Mouse (Mus musculus) heart, embryonic 15.5 days (tissue): ENCODE measurements around the gene Csrp1. TPM values are rescaled to one million over a fixed set of nuclear protein-coding genes. Genes with fewer than 3 reads are reported as not detected.

Experiments used
- ATAC-seq: fragments of 200-750 bp; cut with Nextera tagmentation; replicated peaks from 2 replicates; pipeline ENCODE4 v1.8.0; 2017; ENCODE audit warnings: low read depth, moderate TSS enrichment; ENCODE audit not compliant: insufficient number of reproducible peaks, insufficient read depth, low FRiP score
- H3K27ac ChIP-seq: fragments of 300-500 bp; sonication (generic); 2 replicates; pipeline ENCODE4 v1.5.1; 2015; ENCODE audit warnings: mild to moderate bottlenecking, inconsistent platforms
- H3K27me3 ChIP-seq: fragments of 300-500 bp; sonication (generic); 2 replicates; pipeline ENCODE4 v1.6.1; 2015; ENCODE audit warnings: inconsistent platforms
- H3K36me3 ChIP-seq: fragments of 300-500 bp; sonication (generic); 2 replicates; pipeline ENCODE4 v1.6.1; 2015; ENCODE audit warnings: mild to moderate bottlenecking, inconsistent platforms
- H3K4me1 ChIP-seq: fragments of 300-500 bp; sonication (generic); replicated peaks from 2 replicates; pipeline ENCODE4 v1.6.1; 2015; ENCODE audit warnings: inconsistent platforms
- H3K4me2 ChIP-seq: fragments of 300-500 bp; sonication (generic); 2 replicates; pipeline ENCODE4 v1.6.1; 2015; ENCODE audit warnings: inconsistent platforms, mild to moderate bottlenecking, moderate library complexity
- H3K4me3 ChIP-seq: fragments of 300-500 bp; sonication (generic); 2 replicates; pipeline ENCODE4 v1.5.1; 2015; ENCODE audit warnings: mild to moderate bottlenecking, inconsistent platforms
- H3K9ac ChIP-seq: fragments of 300-500 bp; sonication (generic); 2 replicates; pipeline ENCODE4 v1.6.1; 2015; ENCODE audit warnings: mild to moderate bottlenecking, inconsistent platforms
- H3K9me3 ChIP-seq: fragments of 300-500 bp; sonication (generic); replicated peaks from 2 replicates; pipeline ENCODE4 v1.6.1; 2016; ENCODE audit warnings: inconsistent platforms
- WGBS: fragments of 180-500 bp; shearing (Covaris S2); methylation state at CpG from one replicate; pipeline ENCODE4 v1.1.7; 2015; ENCODE audit warnings: mixed read lengths; 5-methylcytosine and 5-hydroxymethylcytosine counted together
- polyA plus RNA-seq: library from polyadenylated mRNA; unstranded; fragments of >200 nt; fragmentation: Nextera tagmentation; extraction: Ambion mirVana; gene quantifications from 2 replicates; pipeline ENCODE4 v1.2.1, GENCODE M21; 2015

The Csrp1 gene
- polyA plus RNA-seq, 1 experiment from 2014 or later: 149 TPM

DNA sequence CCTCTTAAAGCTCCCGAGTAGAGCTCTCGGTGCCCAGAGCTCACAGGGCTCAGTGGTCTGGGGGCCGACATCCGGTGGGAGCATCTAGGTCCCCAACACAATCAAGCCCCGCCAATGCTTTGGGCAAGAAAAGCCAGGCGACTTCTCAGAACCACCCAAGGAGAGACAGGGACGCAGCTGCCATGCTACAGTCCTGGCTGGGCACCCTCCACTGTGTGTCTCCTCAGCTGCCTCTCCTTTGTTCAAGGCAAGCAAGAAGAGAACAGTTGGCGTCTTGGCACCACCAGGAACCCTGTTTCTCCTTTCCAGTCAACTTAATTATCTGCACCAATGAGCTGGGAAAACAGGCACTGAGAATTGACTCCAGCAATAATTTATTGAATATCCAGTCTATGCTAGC, 38.7 kb upstream of the Csrp1 start:
- Histone ChIP-seq H3K9me3 (no peaks in the 10 kb centered on the region), H3K9ac (no peak overlapping the region), H3K4me2 (no peak overlapping the region), H3K4me1 (peaks cover 14% of the 10 kb centered on the region), H3K27me3 (no peaks in the 10 kb centered on the region), H3K27ac (no peak overlapping the region), H3K36me3 (no peaks in the 10 kb centered on the region), H3K4me3 (no peak overlapping the region)
- WGBS: 66% methylated on average over 8 of the region's 8 CpGs
- no peak for ATAC-seq

DNA sequence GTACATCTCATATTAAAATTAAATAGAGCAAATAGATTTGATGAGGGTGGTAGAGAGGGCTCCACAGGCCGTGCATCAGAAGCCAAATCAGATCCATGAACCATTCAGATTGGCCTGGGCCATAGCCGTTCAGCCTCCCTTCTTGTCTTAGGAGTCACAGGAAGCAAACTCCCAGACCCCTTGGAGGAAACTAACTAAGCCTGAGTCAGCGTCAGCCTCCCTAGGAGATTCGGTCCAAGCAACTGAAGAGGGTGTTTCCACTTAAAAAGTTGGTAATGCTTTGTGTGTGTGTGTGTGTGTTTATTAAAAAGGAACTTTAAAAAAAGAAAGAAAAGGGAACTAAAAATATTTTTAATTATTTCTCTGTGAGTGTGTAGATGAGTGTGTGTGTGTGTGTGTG, 35.0 kb upstream of the Csrp1 start:
- H3K27me3 ChIP-seq: no peaks in the 10 kb centered on the region
- no peak overlapping the region; the same call in 1 of the 2 replicates for H3K27ac ChIP-seq
- H3K9me3 ChIP-seq: no peaks in the 10 kb centered on the region
- H3K36me3 ChIP-seq: no peaks in the 10 kb centered on the region
- H3K4me3 ChIP-seq: 0 out of 2 replicates have a peak overlapping the region, but pooled peaks have one; percentile 90
- H3K9ac ChIP-seq: no peak overlapping the region
- 51% methylated on average over 4 of the region's 4 CpGs for WGBS
- peak overlapping the region; percentile 4; the same call in 1 of the 2 replicates for H3K4me2 ChIP-seq
- no peak for ATAC-seq
- H3K4me1 ChIP-seq: peaks cover 34% of the 10 kb centered on the region

DNA sequence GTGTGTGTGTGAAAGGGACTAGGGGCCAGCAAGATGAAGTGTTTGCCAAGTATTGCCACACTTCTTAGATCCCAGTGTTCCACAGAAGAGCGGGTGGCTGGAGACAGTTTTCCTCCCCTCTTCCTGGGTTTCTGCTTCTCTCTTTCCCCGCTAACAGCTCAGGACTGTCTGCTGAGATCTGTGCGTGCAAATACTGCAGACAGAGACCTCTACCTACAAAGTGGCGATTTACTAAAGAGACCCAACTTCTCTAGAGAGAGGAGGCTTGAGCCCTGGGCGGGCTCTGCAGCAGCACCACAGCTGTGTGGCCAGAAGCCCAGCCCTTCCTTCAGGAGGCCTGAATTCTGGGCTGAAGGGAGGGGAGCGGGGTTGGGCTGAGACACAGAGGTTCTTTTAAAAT, 34.5 kb upstream of the Csrp1 start:
- Histone ChIP-seq H3K4me2 (peak overlapping the region; percentile 96), H3K4me3 (peak overlapping the region; percentile 90; the same call in 1 of the 2 replicates), H3K4me1 (peaks cover 34% of the 10 kb centered on the region), H3K9me3 (no peaks in the 10 kb centered on the region), H3K27me3 (no peaks in the 10 kb centered on the region), H3K9ac (no peak overlapping the region), H3K36me3 (no peaks in the 10 kb centered on the region), H3K27ac (peak overlapping the region; percentile 29; the same call in 1 of the 2 replicates)
- ATAC-seq: no peak
- WGBS: 53% methylated on average over 6 of the region's 6 CpGs

DNA sequence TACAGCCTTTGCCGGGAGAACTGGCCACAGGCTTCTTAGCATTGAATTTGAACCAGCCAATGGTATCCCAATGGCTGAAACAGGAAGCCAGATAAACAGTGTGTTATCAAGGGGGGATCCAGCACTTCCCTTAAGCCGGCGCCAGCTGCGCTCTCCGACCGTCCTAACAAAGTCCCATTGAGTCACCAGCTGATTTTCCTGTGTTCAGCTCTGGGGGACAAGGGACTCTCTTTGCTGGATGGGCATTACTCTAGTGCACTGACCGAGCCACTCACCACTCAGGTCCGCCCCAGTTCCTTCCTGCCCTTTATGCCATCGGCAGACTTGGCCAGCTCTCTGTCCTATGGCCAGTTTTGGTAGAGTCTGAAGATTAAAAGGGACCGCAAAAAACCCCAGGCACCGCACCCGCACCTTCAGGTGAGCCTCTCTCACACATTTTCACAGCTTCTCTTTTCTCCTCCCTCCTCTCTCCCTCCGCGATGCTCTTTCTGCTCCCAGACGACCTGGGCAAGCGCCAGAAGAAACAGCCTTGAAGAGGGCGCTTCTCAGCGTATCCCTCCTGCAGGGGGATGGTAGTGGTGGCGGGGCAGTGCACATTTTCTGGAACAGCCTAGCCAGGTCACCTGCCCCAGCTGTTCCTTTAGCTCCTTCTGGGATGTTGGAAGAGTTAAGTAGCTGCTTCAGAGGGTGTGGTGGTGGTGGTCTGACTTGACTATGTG, 32.9 kb upstream of the Csrp1 start:
- Histone ChIP-seq H3K4me3 (peak overlapping the region; percentile 90), H3K9ac (peak overlapping the region; percentile 67), H3K27me3 (no peaks in the 10 kb centered on the region), H3K36me3 (no peaks in the 10 kb centered on the region), H3K4me1 (peaks cover 48% of the 10 kb centered on the region), H3K4me2 (peak overlapping the region; percentile 96), H3K9me3 (no peaks in the 10 kb centered on the region), H3K27ac (peak overlapping the region; percentile 95)
- 0 out of 2 replicates have a peak, but pooled peaks have one; percentile 9 for ATAC-seq
- under 1% methylated on average over 19 of the region's 19 CpGs for WGBS

DNA sequence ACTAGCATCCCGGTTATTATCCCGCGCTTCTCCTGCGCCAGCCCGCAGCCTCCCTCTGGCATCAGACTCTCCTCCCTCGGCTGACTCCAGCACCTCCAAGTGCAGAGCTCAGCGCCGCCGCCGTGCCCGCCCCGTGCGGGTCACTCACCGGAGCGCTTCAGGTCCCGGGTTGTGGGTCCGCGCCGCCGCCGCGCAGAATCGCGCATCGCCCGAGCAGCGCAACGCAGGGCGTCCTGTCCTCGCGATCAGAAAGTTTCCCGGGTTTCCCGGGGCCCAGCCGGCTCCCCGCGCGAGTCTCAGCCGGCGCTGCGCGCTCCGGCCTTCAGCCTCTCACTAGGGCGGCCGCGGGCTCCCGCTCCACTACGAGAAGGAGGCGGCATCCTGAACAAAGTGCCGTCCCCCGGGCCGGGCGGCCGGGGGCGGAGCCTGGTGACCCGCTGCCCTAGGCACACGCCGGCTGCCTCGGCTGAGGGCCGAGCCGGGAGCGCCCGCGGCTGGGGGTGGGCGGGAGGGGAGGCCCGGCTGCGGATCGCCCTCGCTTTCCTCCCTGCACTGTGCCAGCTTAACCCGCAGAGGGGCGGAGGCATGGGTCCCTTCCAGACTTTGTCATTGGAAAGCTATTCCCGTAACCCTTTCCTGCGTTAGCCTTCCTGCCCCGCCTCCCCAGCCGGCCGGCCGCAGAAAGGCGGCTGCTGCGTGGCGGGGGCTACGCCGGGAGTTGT, 31.9 kb upstream of the Csrp1 start:
- Histone ChIP-seq H3K4me2 (peak overlapping the region; percentile 96), H3K4me1 (peaks cover 48% of the 10 kb centered on the region), H3K36me3 (no peaks in the 10 kb centered on the region), H3K4me3 (peak overlapping the region; percentile 90), H3K9ac (peak overlapping the region; percentile 92), H3K27ac (peak overlapping the region; percentile 95), H3K9me3 (no peaks in the 10 kb centered on the region), H3K27me3 (no peaks in the 10 kb centered on the region)
- WGBS: under 1% methylated on average over 67 of the region's 81 CpGs
- ATAC-seq: peak; percentile 86

DNA sequence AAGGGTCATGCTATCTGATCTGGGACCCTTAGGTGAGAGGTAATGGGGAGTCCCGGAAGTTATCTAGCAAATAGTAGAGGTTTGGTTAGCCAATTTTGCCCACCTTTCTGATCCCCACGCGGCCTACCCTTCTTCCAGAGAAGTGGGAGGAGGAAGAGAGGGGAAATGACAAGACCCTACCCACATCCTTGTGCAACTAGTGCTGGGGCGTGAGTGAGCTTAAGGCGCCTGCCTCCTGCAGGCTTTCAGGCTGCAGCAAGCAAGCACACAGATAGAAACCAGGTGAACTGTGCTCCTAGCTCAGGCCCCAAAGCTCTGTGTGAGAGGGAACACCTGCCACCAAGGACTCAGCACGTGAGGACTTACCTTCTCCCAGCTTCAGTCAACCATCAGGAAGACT, 31.2 kb upstream of the Csrp1 start:
- WGBS: 6% methylated on average over 6 of the region's 6 CpGs

DNA sequence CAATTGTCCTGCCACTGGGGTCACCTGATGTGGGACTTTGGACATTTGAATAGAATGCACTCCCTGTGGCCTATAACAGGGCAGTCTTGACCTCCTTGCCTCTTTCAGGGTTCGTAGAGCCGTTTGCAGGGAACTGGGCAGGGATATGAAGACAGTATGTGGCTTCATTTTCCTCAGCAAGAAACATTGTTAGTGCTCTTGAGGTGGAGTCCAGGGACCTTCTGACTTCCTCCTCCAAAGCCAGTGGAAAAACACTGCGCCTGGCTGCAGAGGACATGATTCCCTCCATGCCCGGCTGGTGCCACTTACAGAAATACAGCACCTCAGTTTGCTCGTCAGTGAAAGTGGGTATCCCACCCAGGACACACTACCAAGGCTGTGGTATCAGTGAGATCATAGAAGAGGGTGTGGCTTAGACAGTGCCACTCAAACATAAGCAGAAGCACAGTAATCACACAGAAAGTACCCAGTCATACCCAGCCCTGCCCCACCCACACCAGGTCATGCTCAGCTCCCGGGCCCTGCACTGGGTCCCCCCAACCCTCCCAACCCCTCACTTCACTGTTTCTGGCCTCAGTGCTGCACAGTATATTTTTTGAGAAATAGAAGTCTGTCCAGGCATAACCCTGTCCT, 29.0 kb upstream of the Csrp1 start:
- no peaks in the 10 kb centered on the region for H3K36me3 ChIP-seq
- peak overlapping the region; percentile 43 for H3K27ac ChIP-seq
- H3K9ac ChIP-seq: no peak overlapping the region
- H3K4me3 ChIP-seq: no peak overlapping the region
- peak overlapping the region; percentile 26; the same call in 1 of the 2 replicates for H3K4me2 ChIP-seq
- H3K9me3 ChIP-seq: no peaks in the 10 kb centered on the region
- no peak for ATAC-seq
- H3K27me3 ChIP-seq: no peaks in the 10 kb centered on the region
- 63% methylated on average over 6 of the region's 6 CpGs for WGBS
- H3K4me1 ChIP-seq: peaks cover 39% of the 10 kb centered on the region

More for the DNA sequence above, 31.2 kb upstream of the Csrp1 start:
- ATAC-seq: no peak
- Histone ChIP-seq H3K9ac (peak overlapping the region; percentile 92), H3K4me3 (peak overlapping the region; percentile 90), H3K4me2 (peak overlapping the region; percentile 96), H3K9me3 (no peaks in the 10 kb centered on the region), H3K4me1 (peaks cover 48% of the 10 kb centered on the region), H3K27ac (peak overlapping the region; percentile 95), H3K27me3 (no peaks in the 10 kb centered on the region), H3K36me3 (no peaks in the 10 kb centered on the region)

GRCm38 (mm10) chr1:135691417-135691815, 28.4 kb upstream of the Csrp1 start:
- no peak overlapping the region for H3K9ac ChIP-seq
- peak overlapping the region; percentile 43 for H3K27ac ChIP-seq
- peak overlapping the region; percentile 26; the same call in 1 of the 2 replicates for H3K4me2 ChIP-seq
- H3K9me3 ChIP-seq: no peaks in the 10 kb centered on the region
- H3K27me3 ChIP-seq: no peaks in the 10 kb centered on the region
- H3K4me3 ChIP-seq: no peak overlapping the region
- H3K4me1 ChIP-seq: peaks cover 35% of the 10 kb centered on the region
- no peaks in the 10 kb centered on the region for H3K36me3 ChIP-seq
- no peak for ATAC-seq
- 9% methylated on average over 10 of the region's 10 CpGs for WGBS

DNA sequence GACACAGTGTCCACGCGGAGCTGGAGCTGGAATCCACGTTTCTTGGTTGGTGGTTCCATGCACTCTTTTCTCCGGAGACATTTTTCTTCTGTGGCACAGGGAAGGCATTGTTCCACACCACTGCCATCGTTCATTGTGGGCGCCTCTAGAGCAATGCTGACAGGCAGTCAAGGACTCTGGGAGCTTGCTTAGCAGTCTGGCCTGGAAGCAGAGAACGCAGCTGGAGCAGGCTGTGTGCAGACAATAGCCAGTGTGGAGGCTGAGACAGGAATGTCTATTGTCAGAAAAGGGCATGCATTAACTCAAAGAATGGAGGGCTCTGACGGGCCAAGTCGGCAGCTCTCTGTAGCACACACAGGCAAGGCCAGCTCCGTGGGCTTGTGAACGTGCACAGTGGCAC, 25.7 kb upstream of the Csrp1 start:
- H3K4me2 ChIP-seq: no peak overlapping the region
- WGBS: 61% methylated on average over 11 of the region's 11 CpGs

GRCm38 (mm10) chr1:135697462-135697861, 22.4 kb upstream of the Csrp1 start:
- H3K9me3 ChIP-seq: no peaks in the 10 kb centered on the region
- ATAC-seq: no peak

More for the DNA sequence above, 25.7 kb upstream of the Csrp1 start:
- Histone ChIP-seq H3K9ac (no peak overlapping the region), H3K4me1 (peaks cover 30% of the 10 kb centered on the region), H3K9me3 (no peaks in the 10 kb centered on the region), H3K4me3 (no peak overlapping the region), H3K36me3 (no peaks in the 10 kb centered on the region), H3K27ac (no peak overlapping the region), H3K27me3 (no peaks in the 10 kb centered on the region)
- ATAC-seq: no peak

DNA sequence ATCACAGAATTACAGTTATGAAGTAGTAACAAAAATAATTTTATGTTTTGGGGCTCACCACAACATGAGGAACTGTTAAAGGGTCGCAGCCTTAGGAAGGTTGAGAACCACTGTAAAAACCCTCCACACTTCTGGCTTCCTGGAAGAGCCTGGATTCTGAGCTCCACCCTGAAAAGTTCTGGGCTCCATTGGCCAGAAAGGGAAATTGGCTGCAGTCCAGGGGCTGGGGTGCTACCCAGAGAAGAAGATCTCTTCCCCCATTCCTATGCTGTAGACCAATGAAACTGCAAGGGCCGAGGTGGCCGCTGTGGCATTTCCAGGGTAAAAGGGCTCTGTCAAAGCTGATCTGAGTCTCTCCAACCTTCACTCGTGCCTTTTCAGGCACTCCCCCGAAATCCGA, 21.8 kb upstream of the Csrp1 start:
- 0 out of 2 replicates have a peak overlapping the region, but pooled peaks have one; percentile 68 for H3K4me2 ChIP-seq
- H3K9me3 ChIP-seq: no peaks in the 10 kb centered on the region
- no peak for ATAC-seq
- WGBS: 30% methylated on average over 6 of the region's 6 CpGs
- H3K4me1 ChIP-seq: peaks cover 26% of the 10 kb centered on the region
- no peaks in the 10 kb centered on the region for H3K36me3 ChIP-seq
- no peak overlapping the region for H3K9ac ChIP-seq
- H3K4me3 ChIP-seq: no peak overlapping the region
- H3K27me3 ChIP-seq: no peaks in the 10 kb centered on the region
- H3K27ac ChIP-seq: 0 out of 2 replicates have a peak overlapping the region, but pooled peaks have one; percentile 32

More at GRCm38 (mm10) chr1:135697462-135697861, 22.4 kb upstream of the Csrp1 start:
- Histone ChIP-seq H3K27ac (no peak overlapping the region), H3K4me3 (no peak overlapping the region), H3K36me3 (no peaks in the 10 kb centered on the region), H3K4me1 (peaks cover 26% of the 10 kb centered on the region), H3K27me3 (no peaks in the 10 kb centered on the region), H3K9ac (no peak overlapping the region), H3K4me2 (no peak overlapping the region)
- WGBS: 69% methylated on average over 4 of the region's 4 CpGs
